Mouse (Mus musculus) forebrain, embryonic 16.5 days (tissue): Measurements from ENCODE around the gene Kcnma1. TPM values are rescaled to one million over a fixed set of nuclear protein-coding genes. Genes with fewer than 3 reads are reported as not detected.
A peak's percentile ranks its signal among the peaks of the same experiment; 100 is the strongest.

Source experiments
- ATAC-seq: fragments of 200-750 bp; cut with Nextera tagmentation; 2 replicates; pipeline ENCODE4 v1.8.0; 2017; ENCODE audit warnings: mild to moderate bottlenecking, moderate library complexity
- H3K27ac ChIP-seq: fragments of 300-500 bp; sonication (generic); 2 replicates; pipeline ENCODE4 v1.5.1; 2014; ENCODE audit warnings: low read length, control low read depth
- H3K27me3 ChIP-seq: fragments of 300-500 bp; sonication (generic); replicated peaks from 2 replicates; pipeline ENCODE4 v1.6.1; 2014; ENCODE audit warnings: low read length; ENCODE audit not compliant: control insufficient read depth, insufficient read depth
- H3K36me3 ChIP-seq: fragments of 300-500 bp; sonication (generic); 2 replicates; pipeline ENCODE4 v1.6.1; 2014; ENCODE audit not compliant: control insufficient read depth, insufficient read depth
- H3K4me1 ChIP-seq: fragments of 300-500 bp; sonication (generic); replicated peaks from 2 replicates; pipeline ENCODE4 v1.6.1; 2014; ENCODE audit warnings: low read length; ENCODE audit not compliant: control insufficient read depth, insufficient read depth
- H3K4me2 ChIP-seq: fragments of 300-500 bp; sonication (generic); 2 replicates; pipeline ENCODE4 v1.6.1; 2014; ENCODE audit warnings: mild to moderate bottlenecking, low read length, control low read depth
- H3K4me3 ChIP-seq: fragments of 300-500 bp; sonication (generic); replicated peaks from 2 replicates; pipeline ENCODE4 v1.5.1; 2014; ENCODE audit warnings: mild to moderate bottlenecking, low read length, control low read depth
- H3K9ac ChIP-seq: fragments of 300-500 bp; sonication (generic); replicated peaks from 2 replicates; pipeline ENCODE4 v1.6.1; 2014; ENCODE audit warnings: low read depth, low read length, control low read depth
- H3K9me3 ChIP-seq: fragments of 300-500 bp; sonication (generic); 2 replicates; pipeline ENCODE4 v1.6.1; 2016; ENCODE audit warnings: low read length; ENCODE audit not compliant: control insufficient read depth
- whole genome bisulfite sequencing: fragments of 180-500 bp; shearing (Covaris S2); extraction: QIAGEN DNeasy Blood & Tissue Kit; methylation state at CpG from one replicate; pipeline ENCODE4 v1.1.7; 2014; 5-methylcytosine and 5-hydroxymethylcytosine counted together
- polyA plus RNA-seq: library from polyadenylated mRNA; unstranded; fragments of >200 nt; fragmentation: Nextera tagmentation; extraction: Ambion mirVana; gene quantifications from 2 replicates; pipeline ENCODE4 v1.2.1, GENCODE M21; 2015

Gene Kcnma1
- polyA plus RNA-seq, 1 experiment from 2014 or later = 12.3 TPM

DNA sequence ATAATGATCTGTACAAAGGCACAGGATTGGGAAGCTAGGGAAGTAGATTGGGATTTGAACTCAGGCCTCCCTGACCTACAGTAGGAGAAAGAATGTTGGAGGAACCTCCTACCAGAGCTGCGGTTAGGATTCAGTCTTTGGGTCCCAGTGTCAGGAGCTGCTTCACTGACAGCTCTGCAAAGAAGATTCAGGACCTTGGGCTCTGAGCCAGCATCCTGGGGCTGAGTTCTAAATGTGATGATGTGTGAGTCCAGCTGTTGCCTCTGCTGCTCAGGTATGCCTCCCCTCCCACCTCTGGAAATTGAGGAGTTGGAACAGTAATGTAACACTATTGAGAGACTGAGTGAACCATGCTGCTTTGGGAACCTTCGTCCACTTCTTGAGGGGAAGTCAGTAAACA, 266.3 kb downstream of the Kcnma1 start:
- H3K9ac ChIP-seq = no peak overlapping the region
- H3K9me3 ChIP-seq = no peaks in the 10 kb centered on the region
- WGBS = 93% methylated on average over 2 of the region's 2 CpGs
- H3K4me2 ChIP-seq = no peak overlapping the region
- H3K27ac ChIP-seq = no peak overlapping the region
- H3K27me3 ChIP-seq = no peaks in the 10 kb centered on the region
- ATAC-seq = no peak
- no peaks in the 10 kb centered on the region for H3K36me3 ChIP-seq
- no peaks in the 10 kb centered on the region for H3K4me1 ChIP-seq
- H3K4me3 ChIP-seq = no peak overlapping the region

DNA sequence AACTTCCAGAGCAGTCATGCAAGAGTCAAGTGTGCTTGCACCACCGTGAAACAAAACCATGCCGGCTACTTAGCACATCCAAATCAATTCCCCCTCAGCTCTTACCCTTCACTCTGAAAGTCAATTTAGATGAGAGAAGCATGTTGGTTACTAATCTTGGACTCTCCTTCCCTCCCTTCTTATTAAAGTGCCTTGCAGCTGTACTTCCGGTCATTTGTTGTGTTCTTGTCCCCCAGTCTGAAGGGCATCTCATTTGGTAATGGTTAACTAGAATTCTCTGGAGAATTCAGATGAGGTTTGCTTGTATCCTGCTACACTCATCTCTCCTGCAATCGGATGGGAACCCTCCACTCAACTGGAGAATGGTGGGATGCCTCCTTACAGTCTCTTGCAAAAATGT, 267.3 kb downstream of the Kcnma1 start:
- no peak overlapping the region for H3K9ac ChIP-seq
- no peak for ATAC-seq
- no peak overlapping the region for H3K27ac ChIP-seq
- H3K9me3 ChIP-seq = no peaks in the 10 kb centered on the region
- H3K4me1 ChIP-seq = no peaks in the 10 kb centered on the region
- no peaks in the 10 kb centered on the region for H3K27me3 ChIP-seq
- H3K4me2 ChIP-seq = no peak overlapping the region
- no peak overlapping the region for H3K4me3 ChIP-seq
- H3K36me3 ChIP-seq = no peaks in the 10 kb centered on the region
- 87% methylated on average over 4 of the region's 4 CpGs for WGBS

DNA sequence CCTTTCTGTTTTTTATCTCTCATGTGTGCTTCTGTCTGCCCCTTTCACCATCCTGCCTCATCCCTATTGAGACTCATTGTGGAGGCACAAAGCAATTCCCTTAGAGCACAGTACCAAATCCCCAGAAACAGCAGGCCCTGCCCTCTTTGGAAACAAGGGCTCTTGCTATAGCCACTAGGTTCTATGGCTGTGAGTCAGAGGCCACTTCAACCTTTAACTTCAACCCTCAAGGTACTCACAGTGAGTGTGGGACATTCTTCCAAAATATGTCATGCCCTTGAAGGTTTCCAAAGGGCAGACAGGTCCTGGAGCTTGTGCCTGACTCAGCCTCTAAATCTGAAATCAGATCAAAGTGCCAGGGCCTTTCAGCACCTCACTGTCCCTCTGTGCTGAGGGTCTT, 272.8 kb downstream of the Kcnma1 start:
- Histone ChIP-seq H3K4me3 (no peak overlapping the region), H3K36me3 (no peaks in the 10 kb centered on the region), H3K27ac (no peak overlapping the region), H3K9ac (no peak overlapping the region), H3K4me1 (no peaks in the 10 kb centered on the region), H3K9me3 (no peaks in the 10 kb centered on the region), H3K27me3 (no peaks in the 10 kb centered on the region), H3K4me2 (no peak overlapping the region)
- ATAC-seq = no peak

DNA sequence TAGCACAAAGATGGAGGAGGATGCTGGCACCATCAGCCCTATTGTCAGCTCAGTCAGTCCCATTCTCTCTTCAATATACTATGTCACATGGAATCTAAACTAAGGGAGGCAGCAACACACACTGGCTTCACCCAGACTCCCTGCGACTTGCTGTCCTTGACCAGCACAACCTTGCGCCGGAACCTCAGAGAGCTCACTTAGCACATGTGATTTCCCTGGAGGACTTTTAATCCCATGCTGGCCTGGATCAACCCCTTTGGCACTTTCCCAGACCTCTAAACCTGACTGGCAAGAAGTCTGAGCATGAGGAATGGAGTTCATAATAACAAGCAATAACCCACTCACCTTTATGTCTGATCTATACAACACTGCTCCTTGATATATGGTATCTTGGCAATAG, 280.1 kb downstream of the Kcnma1 start:
- no peaks in the 10 kb centered on the region for H3K9me3 ChIP-seq
- H3K4me2 ChIP-seq = no peak overlapping the region
- H3K4me1 ChIP-seq = no peaks in the 10 kb centered on the region
- no peaks in the 10 kb centered on the region for H3K27me3 ChIP-seq
- no peak overlapping the region for H3K9ac ChIP-seq
- no peak for ATAC-seq
- 99% methylated on average over 3 of the region's 3 CpGs for WGBS
- no peak overlapping the region for H3K4me3 ChIP-seq
- H3K36me3 ChIP-seq = no peaks in the 10 kb centered on the region
- no peak overlapping the region for H3K27ac ChIP-seq

DNA sequence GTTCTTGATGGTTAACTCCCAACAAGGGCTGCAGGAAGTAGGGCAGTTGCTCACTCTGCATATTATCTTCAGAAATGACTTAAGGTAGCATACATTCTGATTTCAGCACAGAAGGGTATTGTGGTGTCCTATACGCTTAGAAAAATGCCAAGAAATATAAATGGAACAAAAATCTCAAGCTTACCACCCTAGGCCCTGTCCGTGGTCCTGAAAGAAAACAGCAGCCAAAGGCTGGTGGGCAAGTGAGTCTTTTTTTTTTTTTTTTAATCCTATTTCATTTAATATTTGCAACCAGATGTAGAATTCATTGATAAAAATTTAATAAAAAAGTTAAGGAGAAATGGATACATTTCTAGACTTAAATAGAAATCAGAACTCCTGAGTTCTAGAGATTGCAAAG, 284.9 kb downstream of the Kcnma1 start:
- H3K9me3 ChIP-seq = no peaks in the 10 kb centered on the region
- H3K36me3 ChIP-seq = no peaks in the 10 kb centered on the region
- H3K9ac ChIP-seq = no peak overlapping the region
- no peak overlapping the region for H3K4me3 ChIP-seq
- no peak overlapping the region for H3K4me2 ChIP-seq
- no peaks in the 10 kb centered on the region for H3K27me3 ChIP-seq
- H3K27ac ChIP-seq = no peak overlapping the region
- WGBS = 59% methylated on average over 2 of the region's 2 CpGs
- no peak for ATAC-seq
- H3K4me1 ChIP-seq = peaks cover 2% of the 10 kb centered on the region

DNA sequence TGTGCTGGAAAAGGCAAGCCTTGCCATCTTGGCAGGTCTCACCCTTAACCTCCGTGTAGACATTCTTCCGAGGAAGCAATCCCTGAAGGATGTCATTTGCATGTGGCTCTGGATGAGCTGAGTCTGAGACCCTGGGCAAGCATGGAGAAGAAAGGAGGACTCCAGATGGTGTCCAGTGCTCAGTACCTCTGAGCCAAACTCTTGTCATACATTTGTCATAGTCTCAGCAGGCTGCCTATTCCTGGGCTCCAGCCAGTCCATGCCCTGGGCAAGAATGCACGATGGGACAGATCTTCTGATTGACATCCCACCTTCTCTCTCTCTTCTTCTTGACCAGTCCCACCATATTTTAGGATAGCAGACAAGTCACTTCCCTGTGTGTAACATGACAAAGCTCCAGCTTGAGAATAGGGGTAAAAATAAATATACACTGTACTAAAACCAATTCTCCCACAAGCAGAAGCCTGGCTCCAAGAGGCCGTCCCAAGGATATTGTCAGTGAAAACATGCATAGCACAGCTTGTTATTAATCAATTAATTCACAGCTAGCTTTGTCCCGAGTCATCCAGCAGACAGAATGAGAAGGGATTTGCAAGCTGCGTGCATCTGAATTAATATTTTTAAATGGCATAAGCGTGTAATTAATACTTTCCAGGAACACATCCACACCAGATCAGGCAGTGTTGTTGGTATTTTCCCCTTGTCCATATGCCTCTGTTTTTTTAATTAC, 290.4 kb downstream of the Kcnma1 start:
- H3K4me1 ChIP-seq = peaks cover 11% of the 10 kb centered on the region
- H3K27me3 ChIP-seq = no peaks in the 10 kb centered on the region
- ATAC-seq = peak; percentile 68; the same call in 1 of the 2 replicates
- no peaks in the 10 kb centered on the region for H3K36me3 ChIP-seq
- no peak overlapping the region; the same call in 1 of the 2 replicates for H3K27ac ChIP-seq
- no peak overlapping the region for H3K4me2 ChIP-seq
- 28% methylated on average over 7 of the region's 7 CpGs for WGBS
- H3K9me3 ChIP-seq = no peaks in the 10 kb centered on the region
- no peak overlapping the region for H3K4me3 ChIP-seq
- no peak overlapping the region for H3K9ac ChIP-seq

DNA sequence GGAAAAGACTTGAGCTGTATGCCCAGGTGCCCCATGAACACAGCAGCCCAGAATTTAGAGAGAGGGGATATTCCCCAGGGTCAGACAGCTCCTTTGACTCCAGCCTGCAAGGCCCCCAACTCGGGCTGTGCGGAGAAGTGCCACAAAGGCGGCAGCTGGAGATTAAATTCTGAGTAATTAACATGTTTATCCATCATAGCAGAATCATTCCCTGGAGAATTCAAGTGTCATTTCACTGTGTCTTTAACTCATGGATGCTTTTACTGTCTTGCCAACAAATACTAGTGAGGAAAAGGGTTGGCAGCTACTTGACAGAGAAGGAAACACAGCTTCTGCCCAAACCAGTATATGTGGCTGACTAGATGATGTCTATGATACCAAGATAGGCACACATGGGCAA, 295.0 kb downstream of the Kcnma1 start:
- 49% methylated on average over 3 of the region's 3 CpGs for WGBS
- peak; percentile 15; the same call in 1 of the 2 replicates for ATAC-seq
- no peak overlapping the region for H3K9ac ChIP-seq
- no peak overlapping the region for H3K4me3 ChIP-seq
- no peaks in the 10 kb centered on the region for H3K9me3 ChIP-seq
- no peaks in the 10 kb centered on the region for H3K27me3 ChIP-seq
- no peak overlapping the region for H3K4me2 ChIP-seq
- peaks cover 7% of the 10 kb centered on the region for H3K4me1 ChIP-seq
- H3K27ac ChIP-seq = no peak overlapping the region
- H3K36me3 ChIP-seq = no peaks in the 10 kb centered on the region

DNA sequence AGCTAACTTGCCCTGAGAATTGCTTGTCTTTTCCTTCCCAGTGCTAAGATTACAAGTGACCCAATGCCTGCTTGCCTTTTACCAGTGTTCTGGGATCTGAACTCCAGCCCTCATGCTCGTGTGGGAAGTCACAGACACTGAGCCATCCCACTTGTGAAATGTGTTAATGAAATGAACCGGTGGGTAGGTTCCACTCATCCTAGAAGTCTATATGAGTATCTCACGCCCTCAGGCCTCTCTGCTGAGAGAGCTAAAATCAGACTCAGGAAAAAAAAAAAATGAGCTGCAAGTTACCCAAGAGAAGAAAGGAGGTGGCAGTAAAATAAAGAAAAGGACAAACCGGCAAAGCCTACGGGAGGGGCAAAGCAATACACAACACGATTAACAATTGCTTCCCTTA, 295.6 kb downstream of the Kcnma1 start:
- WGBS = 81% methylated on average over 6 of the region's 6 CpGs
- H3K4me3 ChIP-seq = no peak overlapping the region

DNA sequence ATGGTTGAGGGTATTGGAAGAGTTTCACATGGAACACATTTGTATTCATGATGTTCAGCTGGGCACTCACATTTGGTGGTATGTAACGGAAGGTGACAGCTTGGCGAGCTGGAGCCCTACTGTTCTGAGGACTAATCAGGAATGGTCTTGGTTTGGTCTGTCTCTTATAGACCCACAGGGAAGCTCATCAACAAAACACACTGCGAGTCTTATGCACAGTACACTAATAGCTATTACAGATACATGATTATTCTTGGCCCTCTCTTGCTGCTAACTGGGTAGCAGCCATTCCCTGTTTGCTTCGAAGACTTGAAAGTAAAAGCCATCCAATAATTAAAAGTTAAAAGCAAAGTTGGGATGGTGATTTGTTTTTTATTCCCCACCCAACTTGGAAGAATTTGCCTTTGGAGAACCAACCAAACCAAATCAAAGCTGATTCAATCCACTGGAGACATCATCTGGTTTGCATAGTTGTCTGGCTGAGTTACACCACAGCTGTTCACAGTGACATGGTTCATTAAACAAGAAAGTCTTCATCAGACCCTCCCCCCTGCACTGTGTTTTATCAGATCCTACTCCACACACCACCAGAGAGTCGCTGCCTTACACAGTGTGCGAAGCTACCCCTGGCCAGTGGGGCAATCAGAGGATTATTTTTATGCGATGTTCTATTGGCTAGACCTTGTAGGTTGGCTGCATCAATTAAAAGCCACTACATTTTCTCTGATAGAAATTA, 299.7 kb downstream of the Kcnma1 start:
- Histone ChIP-seq H3K4me1 (peaks cover 2% of the 10 kb centered on the region; the same call in 1 of the 2 replicates), H3K9ac (no peak overlapping the region), H3K9me3 (no peaks in the 10 kb centered on the region), H3K27me3 (no peaks in the 10 kb centered on the region), H3K4me3 (no peak overlapping the region), H3K4me2 (no peak overlapping the region), H3K27ac (no peak overlapping the region), H3K36me3 (no peaks in the 10 kb centered on the region)
- ATAC-seq = 0 out of 2 replicates have a peak, but pooled peaks have one; percentile 55
- 82% methylated on average over 7 of the region's 7 CpGs for WGBS

More for the DNA sequence above, 295.6 kb downstream of the Kcnma1 start:
- no peaks in the 10 kb centered on the region for H3K27me3 ChIP-seq
- H3K4me1 ChIP-seq = peaks cover 2% of the 10 kb centered on the region
- H3K4me2 ChIP-seq = no peak overlapping the region
- no peaks in the 10 kb centered on the region for H3K36me3 ChIP-seq
- ATAC-seq = no peak
- H3K9me3 ChIP-seq = no peaks in the 10 kb centered on the region
- H3K9ac ChIP-seq = no peak overlapping the region
- H3K27ac ChIP-seq = no peak overlapping the region
